Mouse (Mus musculus) olfactory bulb, adult 2 months (tissue): ENCODE results near the gene Usp12. TPM values are rescaled to one million over a fixed set of nuclear protein-coding genes. Genes with fewer than 3 reads are reported as not detected.

ENCODE experiments used
- H3K27ac ChIP-seq: fragments of 200-500 bp; 2 replicates; pipeline ENCODE4 v1.5.1; 2012; ENCODE audit warnings: low read depth, low read length; ENCODE audit not compliant: insufficient read depth
- H3K4me1 ChIP-seq: fragments of 200-500 bp; 2 replicates; pipeline ENCODE4 v1.6.1; 2012; ENCODE audit warnings: low read length; ENCODE audit not compliant: control insufficient read depth, insufficient read depth
- H3K4me3 ChIP-seq: fragments of 200-500 bp; 2 replicates; pipeline ENCODE4 v1.5.1; 2012; ENCODE audit warnings: mild to moderate bottlenecking, low read depth, low read length, moderate library complexity; ENCODE audit not compliant: insufficient read depth
- CTCF ChIP-seq: fragments of 200-500 bp; IDR thresholded peaks from 2 replicates; pipeline ENCODE4 v1.5.1; 2012; ENCODE audit warnings: low read depth, mild to moderate bottlenecking, low read length, moderate library complexity; ENCODE audit not compliant: insufficient read depth
- POLR2A ChIP-seq: fragments of 200-500 bp; IDR thresholded peaks from 2 replicates; pipeline ENCODE4 v1.6.1; 2012; ENCODE audit warnings: mild to moderate bottlenecking, low read depth, low read length, moderate library complexity; ENCODE audit not compliant: insufficient read depth
- WGBS: fragments of 180-500 bp; shearing (Covaris S2); methylation state at CpG from one replicate; pipeline ENCODE4 v1.1.7; 2018; 5-methylcytosine and 5-hydroxymethylcytosine counted together
- polyA plus RNA-seq: library from polyadenylated mRNA; stranded (reverse); fragments of >200 nt; gene quantifications from 2 replicates; pipeline ENCODE4 v1.2.4, GENCODE M21; 2012; ENCODE audit warnings: low replicate concordance; ENCODE audit not compliant: missing spikeins, insufficient read depth, insufficient read length

Gene Usp12
- polyA plus RNA-seq, 1 experiment: not detected

DNA sequence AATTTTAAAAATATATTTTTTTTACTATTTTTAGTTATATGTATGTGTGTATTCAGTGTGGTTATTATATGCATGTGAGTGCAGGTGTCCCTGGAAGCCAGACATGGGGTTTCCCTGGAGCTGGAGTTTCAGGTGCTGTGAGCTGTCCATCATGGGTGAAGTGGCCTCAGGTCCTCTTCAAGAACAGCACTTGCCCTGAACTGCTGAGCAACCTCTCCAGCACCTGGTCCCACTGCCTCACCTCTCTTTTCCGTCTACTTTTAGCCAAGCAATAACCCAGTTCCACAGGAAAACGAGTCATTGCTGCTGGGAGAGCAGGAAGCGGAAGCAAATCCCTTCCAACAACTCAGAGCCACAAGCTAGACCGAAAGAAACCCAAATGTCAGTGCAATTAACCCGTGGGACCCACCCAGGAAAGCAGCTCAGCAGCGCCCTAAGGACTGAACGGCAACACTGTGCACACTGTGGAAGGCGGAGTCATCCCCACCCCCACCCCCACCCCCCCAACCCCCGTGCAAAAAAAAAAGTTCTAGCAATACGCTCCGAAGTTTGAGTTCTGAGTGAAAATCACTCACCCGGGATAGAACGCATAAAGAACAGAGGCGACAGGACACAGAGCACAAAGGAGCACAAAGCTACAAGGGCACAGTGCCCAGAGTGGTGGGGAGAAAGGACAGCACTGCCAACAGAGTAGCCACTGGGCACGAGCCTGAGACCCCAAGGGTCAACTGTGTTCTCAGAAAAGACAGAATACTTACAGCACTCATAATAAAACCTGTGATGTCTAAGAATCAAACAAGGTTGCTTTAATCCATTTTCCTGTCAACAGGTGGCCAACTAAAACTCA is 24.6 kb downstream of the Usp12 start:
- H3K4me3 ChIP-seq: no peak overlapping the region
- 23% methylated on average over 15 of the region's 15 CpGs for WGBS
- no peak overlapping the region; the same call in 1 of the 2 replicates for H3K27ac ChIP-seq
- TF ChIP-seq POLR2A (no peak), CTCF (no peak)
- H3K4me1 ChIP-seq: peaks cover 23% of the 10 kb centered on the region

DNA sequence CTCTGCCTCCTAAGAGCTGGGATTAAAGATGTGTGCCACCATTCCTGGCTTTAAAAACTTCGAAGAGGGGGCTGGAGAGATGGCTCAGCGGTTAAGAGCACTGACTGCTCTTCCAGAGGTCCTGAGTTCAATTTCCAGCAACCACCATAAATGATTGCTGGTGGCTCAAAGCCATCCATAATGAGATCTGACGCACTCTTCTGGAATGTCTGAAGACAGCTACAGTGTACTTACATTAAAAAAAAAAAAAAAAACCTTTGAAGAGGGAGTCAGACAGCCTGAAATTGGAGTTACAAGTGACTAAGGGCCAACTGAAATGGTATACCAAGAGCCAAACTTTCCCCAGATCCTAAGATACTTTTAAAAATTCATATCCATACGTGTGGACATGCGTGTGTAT is 29.0 kb downstream of the Usp12 start:
- peaks cover 17% of the 10 kb centered on the region for H3K4me1 ChIP-seq
- WGBS: 93% methylated on average over 5 of the region's 5 CpGs
- H3K27ac ChIP-seq: no peak overlapping the region
- TF ChIP-seq POLR2A (no peak), CTCF (no peak)
- no peak overlapping the region for H3K4me3 ChIP-seq

DNA sequence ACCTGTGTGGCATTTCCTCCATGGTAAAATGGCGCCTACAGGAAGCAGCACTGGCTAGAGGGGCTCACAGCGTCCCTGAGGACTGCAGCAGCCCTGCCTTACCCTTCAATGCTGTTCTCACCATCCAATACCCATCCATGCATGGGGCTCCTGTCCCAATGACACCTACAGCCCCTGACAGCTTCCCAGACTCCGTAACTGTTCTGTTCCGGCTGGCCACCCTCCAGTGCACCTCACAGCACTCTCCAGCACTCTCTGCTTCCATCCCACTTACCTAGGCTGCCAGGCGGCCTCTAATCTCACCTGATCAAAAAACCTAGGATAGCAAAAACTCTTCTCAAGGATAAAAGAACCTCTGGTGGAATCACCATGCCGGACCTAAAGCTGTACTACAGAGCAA is 35.6 kb downstream of the Usp12 start:
- TF ChIP-seq POLR2A: no peak
- TF ChIP-seq CTCF: no peak
- H3K27ac ChIP-seq: no peak overlapping the region
- 90% methylated on average over 6 of the region's 6 CpGs for WGBS
- H3K4me3 ChIP-seq: no peak overlapping the region
- peaks cover 6% of the 10 kb centered on the region for H3K4me1 ChIP-seq

GRCm38 (mm10) chr5:146757921-146758320 is 36.9 kb downstream of the Usp12 start:
- WGBS: 18% methylated on average over 6 of the region's 6 CpGs
- Histone ChIP-seq H3K27ac (no peak overlapping the region), H3K4me3 (no peak overlapping the region), H3K4me1 (peaks cover 3% of the 10 kb centered on the region; the same call in 1 of the 2 replicates)
- no peak for TF ChIP-seq CTCF
- TF ChIP-seq POLR2A: no peak

DNA sequence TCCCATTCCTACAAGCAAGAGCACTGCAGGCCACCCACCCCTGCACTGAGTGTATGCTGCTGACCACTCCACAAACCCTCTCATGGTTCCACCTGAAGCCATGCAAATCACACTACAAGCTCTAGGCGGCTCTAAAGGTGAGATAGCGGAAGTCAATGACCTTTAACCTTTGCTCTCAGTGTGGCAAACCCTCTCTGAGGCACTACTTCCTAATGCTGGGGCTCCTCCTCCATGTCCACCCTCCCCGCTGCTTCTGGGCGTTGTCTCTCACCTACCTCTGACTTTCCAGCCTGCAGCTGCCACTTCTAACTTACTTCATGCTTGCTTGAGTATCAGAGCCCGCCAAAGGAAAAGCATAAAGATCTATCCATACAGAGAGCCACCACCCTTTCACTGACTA is 37.5 kb downstream of the Usp12 start:
- H3K4me3 ChIP-seq: no peak overlapping the region
- peaks cover 3% of the 10 kb centered on the region; the same call in 1 of the 2 replicates for H3K4me1 ChIP-seq
- 89% methylated on average over 5 of the region's 5 CpGs for WGBS
- TF ChIP-seq CTCF (no peak), POLR2A (no peak)
- H3K27ac ChIP-seq: no peak overlapping the region

GRCm38 (mm10) chr5:146753181-146753580 is 41.6 kb downstream of the Usp12 start:
- H3K27ac ChIP-seq: no peak overlapping the region
- 94% methylated on average over 8 of the region's 8 CpGs for WGBS
- TF ChIP-seq POLR2A (no peak), CTCF (no peak)
- H3K4me3 ChIP-seq: no peak overlapping the region
- no peaks in the 10 kb centered on the region for H3K4me1 ChIP-seq

- TF ChIP-seq CTCF: no peak
- TF ChIP-seq POLR2A: no peak
- H3K27ac ChIP-seq: no peak overlapping the region
- no peaks in the 10 kb centered on the region for H3K4me1 ChIP-seq
- no peak overlapping the region for H3K4me3 ChIP-seq
- WGBS: 93% methylated on average over 7 of the region's 7 CpGs
These were observed 43.8 kb downstream of the Usp12 start for GRCm38 (mm10) chr5:146750958-146751357.

GRCm38 (mm10) chr5:146750273-146750672 is 44.5 kb downstream of the Usp12 start:
- Histone ChIP-seq H3K4me3 (no peak overlapping the region), H3K4me1 (no peaks in the 10 kb centered on the region), H3K27ac (no peak overlapping the region)
- WGBS: 68% methylated on average over 7 of the region's 7 CpGs
- TF ChIP-seq CTCF: no peak
- no peak for TF ChIP-seq POLR2A

GRCm38 (mm10) chr5:146749857-146750256 is 44.9 kb downstream of the Usp12 start:
- H3K4me3 ChIP-seq: no peak overlapping the region
- no peaks in the 10 kb centered on the region for H3K4me1 ChIP-seq
- H3K27ac ChIP-seq: no peak overlapping the region
- whole genome bisulfite sequencing: 83% methylated on average over 5 of the region's 5 CpGs
- TF ChIP-seq CTCF (no peak), POLR2A (no peak)
